Mouse (Mus musculus) heart, embryonic 14.5 days (tissue): ENCODE measurements around the gene Lipt1. TPM values are rescaled to one million over a fixed set of nuclear protein-coding genes. Genes with fewer than 3 reads are reported as not detected.

Experiments
- polyA plus RNA-seq: library from polyadenylated mRNA; unstranded; fragments of >200 nt; fragmentation: Nextera tagmentation; extraction: Ambion mirVana; gene quantifications from 2 replicates; pipeline ENCODE4 v1.2.1, GENCODE M21; 2014

Gene Lipt1
- polyA plus RNA-seq, 1 experiment from 2014 or later, result 8.2 TPM

Other genes with a start within 250 kb of the Lipt1 start
- gene 2010300C02Rik, start 151.7 kb upstream of the Lipt1 start, polyA plus RNA-seq, result 5.1 and 5.3 TPM in 2 replicates
- gene Tsga10, start 5.3 kb upstream of the Lipt1 start, polyA plus RNA-seq, result 4.2 and 4.4 TPM in 2 replicates
- 12.3 and 12.8 TPM in 2 replicates for gene Mitd1, start 18.7 kb downstream of the Lipt1 start, polyA plus RNA-seq
- gene Mrpl30, start 18.7 kb downstream of the Lipt1 start, polyA plus RNA-seq, result 303 and 331 TPM in 2 replicates
- gene Lyg2, start 44.8 kb downstream of the Lipt1 start, polyA plus RNA-seq, result not detected in 2 replicates
- not detected in 2 replicates for gene Lyg1, start 86.0 kb downstream of the Lipt1 start, polyA plus RNA-seq
- 97.9 and 107 TPM in 2 replicates for gene Txndc9, start 126.2 kb downstream of the Lipt1 start, polyA plus RNA-seq
- 16.1 and 17.2 TPM in 2 replicates for gene Eif5b, start 126.3 kb downstream of the Lipt1 start, polyA plus RNA-seq